Mouse (Mus musculus): ENCODE measurements around the gene Pam.
"Not testable (repeated sequence)": the region's sequence is repeated elsewhere in the genome, so short reads cannot be mapped to it uniquely, and the experiment has no call there.

Pam gene

DNA sequence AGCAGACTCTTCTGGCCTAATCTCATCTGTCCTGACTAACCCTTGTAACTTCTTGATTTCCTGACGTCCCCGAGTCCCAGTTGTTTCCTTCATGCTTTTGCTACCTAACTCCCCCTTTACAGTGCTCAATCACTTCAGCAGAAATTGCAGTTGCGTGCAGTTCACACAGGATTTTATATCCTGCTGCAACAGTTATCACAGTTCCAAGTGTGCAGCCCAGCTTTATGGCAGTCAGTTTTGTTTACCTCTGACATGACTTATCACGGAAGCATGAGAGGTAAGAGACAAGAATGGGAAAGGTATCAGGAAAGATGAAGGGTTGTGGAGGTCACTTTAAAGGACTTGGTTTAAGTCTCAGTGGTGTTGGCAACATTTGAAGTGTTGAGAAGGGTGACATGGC, 125.7 kb downstream of the Pam start:
- no peak for DNase-seq (ENCODE audit: low read depth, low spot score)

DNA sequence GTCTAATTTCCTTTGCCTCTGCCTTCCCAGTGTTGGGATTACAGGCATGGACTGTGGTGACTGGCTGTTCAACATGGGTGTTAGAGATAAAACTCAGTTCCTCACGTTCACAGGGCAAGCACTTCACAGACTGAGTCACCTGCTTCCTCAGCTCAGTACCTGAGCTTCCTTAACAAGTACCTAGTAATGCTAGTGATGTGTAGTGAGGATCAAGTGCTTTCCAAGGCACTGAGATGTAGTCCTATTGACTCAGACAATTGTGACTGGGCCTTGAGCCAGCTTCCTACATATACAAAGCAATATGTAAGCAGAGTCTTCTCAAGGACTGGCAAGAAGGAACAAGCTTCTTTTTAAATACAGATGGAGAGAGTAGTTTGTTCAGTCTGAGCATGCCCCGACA, 131.7 kb downstream of the Pam start:
- DNase-seq (ENCODE audit: low read depth, low spot score): no peak

DNA sequence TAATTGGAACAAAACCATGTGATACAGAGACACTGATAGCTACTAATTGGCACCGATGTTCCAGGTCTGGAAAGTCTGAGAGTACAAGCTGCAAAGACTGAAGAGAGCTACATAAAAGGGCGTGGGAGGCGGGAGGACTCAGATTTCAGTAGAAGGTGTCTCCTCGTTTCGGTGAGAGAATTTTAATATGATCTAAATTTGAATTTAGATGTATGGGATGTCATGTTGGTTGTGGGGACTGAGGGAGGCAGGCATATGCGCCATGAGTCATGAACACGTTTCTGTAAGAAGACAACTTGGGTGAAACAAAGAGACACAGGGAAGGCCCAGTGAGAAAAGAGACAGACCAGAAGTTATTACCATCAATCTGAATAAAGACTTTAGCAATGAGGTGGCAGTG, 133.3 kb downstream of the Pam start:
- DNase-seq (ENCODE audit: low read depth, low spot score): no peak

DNA sequence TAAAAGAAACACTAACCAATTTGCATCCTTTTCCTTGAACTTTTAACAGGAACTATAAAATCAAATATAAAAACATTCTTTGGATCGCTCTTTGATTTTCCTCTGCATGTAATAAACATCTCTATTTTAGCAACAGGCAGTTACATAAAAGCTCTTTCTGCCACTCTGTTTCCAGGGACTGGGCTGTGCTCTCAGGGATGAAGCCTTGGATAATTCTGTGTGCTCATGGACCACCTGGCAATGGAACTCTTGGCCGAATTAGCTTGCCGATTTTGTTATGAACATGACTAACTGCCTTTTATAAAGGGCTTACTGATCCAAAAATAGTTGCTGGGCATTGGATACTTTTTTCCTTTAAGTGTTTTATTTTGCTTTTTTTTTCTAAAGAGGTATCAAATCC, 134.8 kb downstream of the Pam start:
- DNase-seq (ENCODE audit: low read depth, low spot score): no peak

DNA sequence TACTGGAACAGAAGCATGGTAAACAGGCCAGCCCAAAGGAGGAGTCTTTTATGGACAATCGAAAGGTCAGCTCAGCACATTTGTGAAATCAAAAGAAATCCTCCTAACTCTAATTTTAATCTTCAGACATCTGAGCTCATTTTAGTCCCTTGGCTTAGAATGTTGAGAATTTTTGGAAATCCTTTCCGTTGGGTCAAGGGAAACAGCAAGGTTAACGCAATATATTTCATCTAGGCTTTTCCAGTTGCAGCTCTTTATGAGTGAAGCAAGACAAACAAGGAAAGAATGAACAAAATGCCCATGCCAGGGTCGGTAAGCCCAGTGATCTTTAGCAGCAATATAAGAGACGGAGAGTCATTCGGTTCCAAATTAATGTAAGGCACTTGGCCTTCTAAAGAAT, 135.3 kb downstream of the Pam start:
- no peak for DNase-seq (ENCODE audit: low read depth, low spot score)

DNA sequence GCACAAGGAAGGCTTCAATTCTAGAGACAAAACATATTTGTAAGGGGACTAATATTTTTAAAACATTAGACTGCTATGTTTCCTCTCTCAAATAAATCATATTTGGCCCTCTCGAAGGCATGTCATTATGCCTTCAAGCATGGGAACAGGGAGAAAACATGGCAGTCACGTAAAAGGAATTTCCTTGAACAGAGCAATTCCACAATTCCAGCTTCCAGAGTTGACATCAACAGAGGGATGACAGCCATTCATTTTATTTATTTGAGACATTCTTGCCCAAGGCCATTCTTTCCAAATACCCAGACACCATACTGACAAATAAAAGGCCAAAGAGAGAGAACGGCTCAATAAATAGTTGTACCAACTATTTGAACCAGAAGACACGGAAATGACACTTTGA, 136.7 kb downstream of the Pam start:
- no peak for DNase-seq (ENCODE audit: low read depth, low spot score)

DNA sequence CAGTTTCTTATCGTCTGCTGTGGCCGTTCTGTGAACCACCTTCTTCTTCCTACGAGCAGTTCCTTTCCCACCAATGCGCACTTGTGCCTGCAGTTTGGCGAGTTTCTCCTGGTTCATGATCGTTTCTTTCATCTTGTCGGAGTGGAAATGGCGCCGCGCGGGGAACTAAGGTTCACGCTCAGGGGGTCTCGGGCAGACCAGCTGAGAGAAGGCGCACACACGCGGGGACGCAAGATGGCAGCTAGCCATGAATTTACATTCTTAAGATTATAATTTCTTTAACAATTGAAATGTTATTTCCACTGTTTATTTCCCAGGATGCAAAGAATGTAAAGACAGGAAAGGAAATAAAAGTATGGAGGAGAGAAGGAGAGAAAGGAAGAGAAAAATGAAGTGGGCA, 146.2 kb downstream of the Pam start:
- not testable (repeated sequence) for DNase-seq (ENCODE audit: low read depth, low spot score)

DNA sequence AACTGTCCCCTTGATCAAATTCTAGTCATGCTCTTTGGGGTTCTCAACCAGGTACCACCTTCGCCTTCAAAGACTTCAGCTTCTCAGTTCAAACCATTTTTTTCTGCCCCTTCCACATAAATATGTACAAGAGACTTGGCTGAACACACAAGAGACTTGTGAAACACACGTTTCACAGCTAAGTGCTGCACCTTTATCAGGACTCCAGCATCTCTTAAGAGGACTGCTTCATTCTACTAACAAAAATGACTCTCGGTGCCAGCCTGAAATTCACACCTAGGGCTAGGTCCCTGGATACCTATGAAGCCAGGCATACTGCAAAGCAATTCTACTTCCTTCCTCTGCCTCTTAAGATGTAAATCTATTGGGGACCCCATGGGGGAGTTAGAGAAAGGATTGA, 148.3 kb downstream of the Pam start:
- no peak for DNase-seq (ENCODE audit: low read depth, low spot score)

DNA sequence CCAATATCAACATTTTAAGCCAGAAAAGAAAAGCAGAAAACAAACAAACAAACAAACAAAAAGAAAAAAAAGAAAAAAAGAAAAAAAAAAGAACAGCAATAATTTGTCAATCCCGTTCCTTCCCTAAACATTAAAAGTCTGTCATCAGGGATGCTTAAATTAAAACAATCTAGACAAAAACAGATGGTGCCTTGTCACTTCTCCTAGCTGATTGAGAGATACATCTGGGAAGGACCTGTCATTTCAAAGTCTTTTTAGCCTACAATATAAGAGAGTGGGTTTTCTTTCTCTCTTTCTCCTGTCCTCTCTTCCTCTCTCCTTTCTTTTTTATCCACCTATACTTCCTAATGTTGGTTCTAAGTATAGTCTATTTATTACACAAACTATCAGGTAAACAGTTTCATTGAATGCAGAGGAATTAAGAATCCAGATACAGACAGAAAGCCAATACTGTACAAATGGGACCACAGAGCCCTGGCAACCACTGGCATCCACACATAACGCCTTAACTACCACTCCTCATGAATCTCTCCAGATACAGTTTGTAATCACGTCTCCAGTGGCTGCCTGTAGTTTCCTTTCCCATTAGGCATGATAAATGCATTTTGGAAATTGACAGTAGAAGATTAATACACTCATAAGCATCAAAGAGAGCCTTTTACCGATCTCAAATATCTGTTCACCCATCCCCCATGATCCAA, 151.4 kb downstream of the Pam start:
- DNase-seq (ENCODE audit: low read depth, low spot score): no peak

DNA sequence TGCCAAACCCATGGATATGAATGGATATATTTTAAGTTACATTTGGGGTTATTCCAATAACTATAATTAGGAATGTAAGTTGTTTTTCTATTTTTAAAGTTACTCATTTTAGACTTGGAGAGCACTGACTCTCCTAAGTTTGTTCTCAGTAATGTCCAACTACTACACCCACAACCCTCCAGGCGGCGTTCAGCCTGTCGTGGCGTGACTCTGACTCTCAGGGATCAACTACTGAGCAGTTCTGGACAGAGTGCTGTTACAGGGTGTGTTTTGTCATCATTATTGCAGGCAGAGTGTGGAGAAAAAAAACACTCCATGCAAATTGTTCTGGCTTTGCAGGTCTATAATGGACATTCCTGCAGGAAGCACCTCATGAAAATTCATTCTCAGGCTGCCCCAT, 152.0 kb downstream of the Pam start:
- no peak for DNase-seq (ENCODE audit: low read depth, low spot score)

DNA sequence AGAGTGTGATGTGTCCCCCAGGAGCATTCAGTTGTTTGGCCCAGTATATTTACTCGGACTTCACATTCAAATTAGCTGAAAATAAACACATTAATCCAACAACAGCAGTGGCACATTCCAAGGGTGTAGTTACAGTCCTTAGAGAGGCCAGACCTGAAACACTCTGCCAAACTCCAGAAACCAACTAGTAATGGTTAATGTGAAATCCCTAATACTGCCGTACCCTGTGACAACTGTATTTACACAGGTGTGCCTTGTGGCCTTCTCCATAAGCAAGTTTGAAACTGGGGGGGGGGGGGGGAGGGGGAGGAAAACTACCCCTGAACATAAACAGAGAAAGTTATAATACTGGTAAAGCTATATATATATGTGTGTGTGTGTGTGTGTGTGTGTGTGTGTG, 152.5 kb downstream of the Pam start:
- DNase-seq (ENCODE audit: low read depth, low spot score): no peak

DNA sequence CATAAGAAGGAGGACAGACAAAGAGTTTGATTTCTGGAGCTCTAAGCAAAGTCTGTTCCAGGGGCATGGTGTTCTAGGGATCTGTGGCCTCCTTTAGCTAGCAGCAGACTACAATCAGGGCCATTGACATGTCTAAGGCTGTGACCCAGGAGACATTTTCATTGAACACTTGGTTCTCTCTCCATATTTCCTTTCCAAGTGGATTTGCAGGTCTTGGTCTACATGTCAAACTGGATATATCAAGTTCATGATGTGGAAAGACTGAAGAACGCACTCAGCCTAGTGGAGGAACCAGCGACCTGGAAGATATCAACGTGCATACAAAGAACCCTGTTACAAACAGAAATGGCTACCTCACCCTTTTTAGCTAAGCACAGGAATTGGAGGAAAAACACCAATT, 156.9 kb downstream of the Pam start:
- DNase-seq (ENCODE audit: low read depth, low spot score): no peak

DNA sequence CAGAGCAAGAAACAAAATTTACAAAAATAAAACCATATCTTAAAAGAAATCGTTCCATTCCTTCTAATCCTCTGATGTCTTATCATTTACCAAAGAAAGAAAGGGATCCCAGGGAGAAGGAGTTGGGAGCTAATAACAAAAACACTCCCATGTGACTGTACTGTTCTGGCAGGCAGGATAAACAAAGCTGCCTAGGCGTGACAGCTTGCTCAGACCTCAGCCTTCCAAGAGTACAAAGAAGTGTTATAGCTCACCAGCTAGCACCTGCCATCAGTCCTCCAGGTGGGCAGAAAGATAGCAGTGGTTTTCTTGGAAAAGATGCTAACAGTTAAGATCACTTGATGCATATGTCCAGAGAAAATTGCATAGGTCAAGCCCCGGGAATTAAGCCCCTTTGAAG, 157.4 kb downstream of the Pam start:
- DNase-seq (ENCODE audit: low read depth, low spot score): no peak

DNA sequence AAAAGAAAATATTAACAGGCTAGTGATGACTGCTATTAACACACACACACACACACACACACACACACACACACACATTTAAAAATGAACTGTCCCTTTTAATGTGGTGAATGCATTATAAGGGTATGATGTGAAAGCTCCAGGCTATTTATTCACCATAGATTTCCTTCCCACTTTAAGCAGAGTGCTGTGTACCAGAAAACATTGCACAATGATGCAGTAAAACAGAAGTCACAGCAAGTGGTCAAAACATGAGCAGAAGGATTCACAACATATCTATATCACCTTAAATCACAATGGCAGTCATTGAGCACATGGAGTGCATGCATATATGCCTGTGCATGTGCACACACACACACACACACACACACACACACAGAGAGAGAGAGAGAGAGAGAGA, 160.5 kb downstream of the Pam start:
- no peak for DNase-seq (ENCODE audit: low read depth, low spot score)

DNA sequence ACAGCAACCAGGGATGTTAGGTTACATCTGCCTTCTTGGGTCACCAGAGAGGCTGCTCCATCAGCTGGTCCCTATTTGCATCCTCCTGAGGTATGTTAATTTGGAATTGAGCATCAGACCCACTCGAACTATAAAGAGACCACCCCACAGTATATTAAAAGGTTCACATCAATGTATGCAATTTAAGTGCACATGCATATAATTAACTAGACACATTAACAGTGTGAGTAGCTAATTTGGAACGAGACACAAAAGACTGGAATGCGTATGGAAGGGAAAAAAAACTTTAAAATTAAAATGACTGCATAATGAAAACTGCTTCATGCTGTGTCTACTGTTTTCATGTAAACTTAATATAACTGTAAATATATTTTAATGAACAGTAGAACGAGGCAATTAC, 164.2 kb downstream of the Pam start:
- no peak for DNase-seq (ENCODE audit: low read depth, low spot score)

DNA sequence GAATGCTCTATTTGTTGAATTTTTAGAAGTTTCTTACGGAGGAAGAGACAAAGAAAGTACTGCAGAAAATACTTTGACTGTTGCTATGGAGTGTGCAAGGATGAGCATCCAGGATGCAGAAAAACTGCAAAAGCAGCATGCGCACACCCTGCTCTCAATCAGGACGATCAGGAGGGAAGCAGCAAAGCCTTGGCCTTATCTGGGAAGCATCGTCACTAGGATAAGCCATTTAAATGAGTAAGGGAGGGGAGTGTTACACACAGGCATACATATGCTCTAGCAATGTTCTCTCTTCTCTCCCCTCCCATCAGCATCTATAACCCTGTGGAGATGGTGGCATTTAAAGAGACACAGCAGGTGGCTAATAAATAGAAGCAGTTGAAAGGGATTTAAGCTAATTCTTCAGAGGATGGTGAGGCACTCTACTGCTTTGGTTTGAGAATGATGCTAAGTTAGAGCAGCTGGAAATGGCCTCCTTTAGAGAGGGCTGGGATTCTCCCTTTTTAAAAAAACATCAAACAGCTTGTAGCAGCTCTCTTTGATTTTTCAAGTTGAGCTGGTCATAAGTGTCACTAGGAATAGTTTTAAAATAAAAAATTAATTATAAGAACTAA, 165.9 kb downstream of the Pam start:
- no peak for DNase-seq (ENCODE audit: low read depth, low spot score)

DNA sequence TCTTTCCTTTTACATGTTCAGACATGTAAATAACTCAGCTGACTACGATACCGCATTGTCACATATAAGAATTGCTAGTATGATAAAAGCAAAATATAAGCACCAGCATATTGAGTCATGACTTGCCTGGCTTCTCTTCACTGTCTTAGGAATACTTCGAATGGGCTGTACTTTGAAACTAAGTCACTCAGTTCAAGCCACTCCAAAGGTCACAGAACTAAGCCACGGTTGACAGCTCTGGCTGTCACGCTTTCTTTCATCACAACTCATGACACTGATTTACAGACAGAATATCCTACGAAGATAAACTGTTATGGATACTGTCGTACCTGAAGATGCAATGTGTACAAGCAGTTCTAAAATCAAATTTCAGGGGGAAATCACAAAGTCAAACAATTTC, 168.7 kb downstream of the Pam start:
- no peak for DNase-seq (ENCODE audit: low read depth, low spot score)

DNA sequence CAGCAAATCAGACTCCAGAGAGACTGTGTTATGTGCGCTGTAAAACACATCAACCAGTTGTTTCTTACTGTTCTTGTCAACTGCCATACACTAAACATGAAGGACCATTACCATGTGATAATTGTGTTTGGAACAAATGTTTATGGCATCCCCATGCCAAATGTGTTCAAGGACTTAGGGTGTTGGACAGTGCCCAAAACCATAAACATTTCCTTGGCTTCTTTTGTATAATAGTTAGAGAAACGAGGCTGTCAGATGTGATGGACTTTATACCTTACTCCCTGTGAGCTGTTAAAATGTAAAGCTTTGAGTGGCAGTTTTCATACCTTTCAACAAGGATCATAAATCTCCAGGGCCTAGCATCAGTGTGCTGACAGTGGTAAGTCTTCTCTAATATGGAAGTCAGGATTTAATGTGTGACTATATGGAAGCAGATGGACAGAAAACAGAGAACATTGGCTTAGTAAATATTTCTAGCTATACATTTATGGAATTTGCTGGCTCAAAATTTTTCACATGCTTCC, 169.4 kb downstream of the Pam start:
- DNase-seq (ENCODE audit: low read depth, low spot score): no peak

DNA sequence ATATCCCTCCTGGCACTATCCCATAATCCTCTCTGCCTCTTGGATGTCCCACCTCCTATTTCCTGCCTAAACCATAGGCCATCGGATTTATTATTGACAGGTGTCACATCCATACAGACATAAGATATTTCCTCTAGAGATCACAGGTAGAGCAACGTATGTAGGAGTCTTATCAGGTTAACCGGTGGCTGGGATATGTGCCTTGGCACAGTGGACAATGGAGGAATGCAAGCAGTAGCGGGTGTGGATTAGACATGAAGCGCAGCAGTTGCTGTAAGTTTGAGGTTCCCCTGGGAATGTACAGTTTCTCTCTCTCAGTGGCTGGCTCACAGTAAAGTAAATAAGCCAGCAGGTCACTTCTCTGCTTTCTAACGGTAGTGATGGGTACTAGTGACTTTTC, 173.1 kb downstream of the Pam start:
- DNase-seq (ENCODE audit: low read depth, low spot score): no peak

DNA sequence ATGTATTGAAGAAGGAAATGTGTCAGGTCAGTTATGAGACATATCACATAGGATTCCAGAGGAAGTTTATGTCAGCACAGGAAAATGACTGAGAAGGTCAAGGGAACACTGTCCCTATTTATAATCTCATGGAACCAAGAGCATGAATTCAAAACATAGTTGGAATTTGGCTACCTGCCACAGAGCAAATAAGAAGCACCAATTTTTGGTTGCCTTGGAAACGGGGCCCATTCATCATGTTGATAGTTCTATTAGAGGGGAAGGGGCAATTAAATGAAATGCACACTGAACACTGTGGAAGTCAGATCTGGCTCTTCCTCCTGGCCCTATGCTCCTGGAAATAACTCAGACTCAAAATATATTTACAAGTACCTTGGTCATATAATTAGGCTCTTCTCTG, 173.6 kb downstream of the Pam start:
- DNase-seq (ENCODE audit: low read depth, low spot score): no peak

DNA sequence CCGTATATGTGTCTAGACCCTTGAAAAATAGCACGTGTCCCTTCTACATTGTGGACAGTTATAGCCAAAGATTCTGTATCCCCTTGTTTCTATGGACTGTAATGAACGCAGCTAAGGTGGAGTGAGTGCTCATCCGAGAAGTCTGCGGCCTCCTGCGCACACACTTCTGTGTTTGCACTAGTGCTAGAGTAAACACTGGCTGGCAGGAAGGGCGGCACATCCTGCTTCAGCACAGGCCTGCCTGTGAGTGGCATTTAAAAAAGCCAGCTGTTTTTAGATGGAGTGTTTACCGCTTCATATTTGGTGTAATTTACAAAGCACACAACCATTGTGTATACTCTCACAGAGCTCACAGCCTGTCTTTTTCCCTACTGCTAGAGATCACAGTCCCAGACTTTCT, 177.0 kb downstream of the Pam start:
- no peak for DNase-seq (ENCODE audit: low read depth, low spot score)

DNA sequence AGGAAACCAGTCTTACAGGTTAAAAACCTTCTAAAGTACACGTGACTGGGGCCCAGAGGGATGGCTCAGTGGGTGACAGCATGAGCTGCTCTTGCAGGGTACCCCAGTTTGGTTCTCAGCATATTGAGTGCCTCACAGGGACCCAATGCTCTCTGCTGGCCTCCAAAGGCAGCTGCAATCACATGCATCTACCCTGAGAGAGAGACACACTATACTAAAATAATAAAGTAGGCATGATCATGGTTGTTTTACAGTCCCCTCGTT, 178.5 kb downstream of the Pam start:
- DNase-seq (ENCODE audit: low read depth, low spot score): no peak

DNA sequence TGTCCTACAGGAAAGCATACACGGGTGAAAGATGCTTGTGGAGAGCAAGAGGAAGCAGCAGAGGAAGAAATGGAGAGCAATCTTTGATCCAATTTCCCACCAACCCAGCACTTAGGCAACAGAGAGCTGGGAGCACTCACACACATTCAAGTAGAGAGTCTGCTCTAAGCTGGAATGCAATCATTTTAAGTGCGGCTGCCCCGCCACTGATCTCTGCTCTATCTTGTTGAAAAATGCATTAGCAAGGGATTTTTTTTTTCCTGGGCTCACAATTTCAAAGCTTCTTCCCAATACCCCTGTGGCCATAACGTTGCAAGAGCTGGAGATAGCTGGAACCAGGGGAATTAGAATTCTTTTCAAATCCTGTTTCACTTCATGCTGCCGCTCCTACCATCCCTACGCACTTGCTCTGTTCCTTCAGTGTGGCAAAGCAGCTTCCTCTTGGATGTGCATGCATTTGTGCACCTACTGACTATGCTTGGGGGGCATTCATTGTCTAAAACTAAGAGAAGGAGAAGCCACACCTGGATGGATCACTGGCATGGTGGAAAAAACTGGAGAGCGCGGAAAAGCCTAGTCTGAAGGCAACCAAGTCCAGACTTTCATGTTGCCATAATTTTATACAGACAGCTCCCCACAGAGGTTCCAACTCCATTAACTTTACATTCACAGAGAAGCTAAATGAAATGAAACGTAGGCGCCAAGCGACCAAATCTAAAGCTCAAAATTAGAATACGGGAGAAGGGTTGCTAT, 179.1 kb downstream of the Pam start:
- no peak for DNase-seq (ENCODE audit: low read depth, low spot score)

Data from c-Kit-negative CD71-positive TER-119-positive erythroid progenitor cells, embryonic 14.5 days (primary cell).